Mouse (Mus musculus) left cerebral cortex, adult 11 months (tissue): ENCODE data around the gene Nlk.
"Not testable (repeated sequence)": the region's sequence is repeated elsewhere in the genome, so short reads cannot be mapped to it uniquely, and the experiment has no call there.

Source experiments
- DNase-seq: peaks from one replicate; pipeline ENCODE4 v3.0.0; 2022; ENCODE audit warnings: low spot score

Nlk gene

DNA sequence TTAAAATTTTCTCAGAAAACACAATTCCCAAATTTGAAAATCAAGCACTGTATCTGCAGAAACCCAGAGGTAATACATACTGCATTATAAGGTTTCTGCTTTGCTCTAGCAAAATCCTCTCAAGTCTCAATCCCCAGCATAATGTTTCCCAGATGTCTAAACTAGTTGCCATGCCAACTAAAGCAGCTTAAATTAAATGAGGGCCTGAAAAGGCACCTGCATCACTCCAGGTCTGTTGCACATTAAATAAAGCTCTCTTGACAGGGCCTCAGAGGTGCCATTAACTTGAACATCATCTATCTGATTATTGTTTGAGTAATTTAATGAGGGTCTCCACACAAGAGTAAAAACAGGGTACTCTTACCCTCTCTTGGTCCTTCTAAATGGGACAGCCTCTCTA lies 100.4 kb downstream of the Nlk start:
- no peak for DNase-seq

DNA sequence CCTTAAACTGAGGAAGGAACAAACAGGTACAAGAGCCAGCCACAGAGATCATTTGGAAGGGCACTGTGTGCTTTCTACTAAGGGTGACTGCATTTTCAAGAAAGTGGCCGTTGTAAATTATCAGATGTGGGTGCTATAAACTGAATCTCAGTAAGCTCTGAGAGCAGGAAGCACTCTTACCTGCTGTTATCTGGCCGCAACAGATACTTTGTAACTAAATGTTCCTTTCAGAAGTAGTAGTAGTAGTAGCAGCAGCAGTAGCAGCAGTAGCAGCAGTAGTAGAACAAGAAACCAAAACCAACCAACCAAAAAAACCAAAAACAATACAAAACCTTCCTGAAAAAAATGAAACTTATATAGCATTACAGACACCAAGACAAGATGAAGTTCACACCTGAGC lies 101.4 kb downstream of the Nlk start:
- no peak for DNase-seq

DNA sequence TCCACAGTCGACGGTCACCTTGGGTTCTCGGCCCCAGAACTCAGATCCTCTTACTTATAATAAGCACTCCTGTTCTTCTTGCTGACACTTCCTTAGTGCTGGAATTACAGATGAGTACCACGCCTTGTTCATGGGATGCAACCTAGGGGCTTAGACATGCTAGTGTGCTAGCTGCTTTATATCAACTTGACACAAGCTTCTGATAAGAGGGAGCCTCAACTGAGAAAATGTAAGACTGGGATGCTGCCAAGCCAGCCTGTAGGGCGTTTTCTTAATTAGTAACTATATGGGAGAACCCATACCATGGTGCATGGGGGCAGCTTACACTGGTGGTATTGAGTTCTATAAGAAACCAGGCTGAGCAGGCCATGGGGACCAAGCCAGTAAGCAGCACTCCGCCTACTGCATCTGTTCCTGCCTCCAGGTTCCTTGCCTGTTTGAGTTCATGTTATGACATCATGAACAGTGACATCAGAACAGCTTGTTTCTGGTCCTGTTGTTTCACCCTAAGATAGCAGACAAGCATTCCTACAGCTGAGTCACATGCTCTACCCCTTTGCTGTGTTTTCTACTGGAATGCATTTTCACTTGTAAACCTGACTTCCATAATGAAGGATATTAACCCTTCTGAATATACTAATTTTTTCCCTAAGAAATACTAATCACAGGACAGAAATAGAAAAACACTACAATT lies 102.8 kb downstream of the Nlk start:
- DNase-seq: no peak

DNA sequence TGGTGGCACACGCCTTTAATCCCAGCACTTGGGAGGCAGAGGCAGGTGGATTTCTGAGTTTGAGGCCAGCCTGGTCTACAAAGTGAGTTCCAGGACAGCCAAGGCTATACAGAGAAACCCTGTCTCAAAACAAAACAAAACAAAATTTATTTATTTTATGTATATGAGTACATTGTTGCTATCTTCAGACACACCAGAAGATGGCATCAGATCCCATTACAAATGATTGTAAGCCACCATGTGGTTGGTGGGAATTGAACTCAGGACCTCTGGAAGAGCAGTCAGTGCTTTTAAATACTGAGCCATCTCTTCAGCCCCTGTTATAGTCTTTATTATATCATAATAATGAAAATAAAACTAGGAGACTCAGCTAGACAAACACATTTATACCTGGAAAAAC lies 109.5 kb downstream of the Nlk start:
- DNase-seq: not testable (repeated sequence)

DNA sequence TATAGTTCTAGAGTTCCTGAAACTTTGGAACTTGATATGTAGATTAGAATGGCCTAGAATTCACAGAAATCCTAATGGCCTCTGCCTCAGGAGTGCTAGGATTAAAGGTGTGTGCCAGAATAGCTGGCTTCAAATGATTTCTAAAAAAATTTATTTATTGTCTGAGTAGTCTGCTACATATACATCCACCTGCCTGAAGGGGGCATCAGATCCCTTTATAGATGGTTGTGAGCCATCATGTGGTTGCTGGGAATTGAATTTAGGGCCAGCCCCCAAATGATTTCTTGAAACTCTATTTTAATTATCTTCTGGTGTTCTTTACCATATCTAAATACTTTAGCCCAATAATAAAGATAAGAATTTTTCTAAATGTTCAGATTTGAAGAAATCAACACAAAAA lies 111.1 kb downstream of the Nlk start:
- no peak for DNase-seq

DNA sequence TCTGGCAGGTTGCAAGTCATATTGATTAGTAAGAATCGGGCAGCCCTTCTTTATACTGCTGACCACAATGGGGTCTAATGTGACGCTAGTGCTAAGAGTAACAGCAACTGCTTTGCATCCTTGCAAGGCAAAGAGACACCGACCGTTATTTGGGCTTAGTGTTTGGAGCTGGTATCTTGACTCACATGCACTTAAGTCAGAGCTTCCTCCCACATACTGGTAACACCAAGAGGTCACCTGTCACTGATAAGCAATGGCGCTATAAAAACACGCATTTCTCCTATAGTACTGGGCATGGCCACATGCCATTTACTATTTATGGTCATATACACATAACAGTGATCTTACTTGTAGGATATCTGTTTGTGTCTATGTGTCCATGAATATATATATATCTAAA lies 114.3 kb downstream of the Nlk start:
- no peak for DNase-seq

DNA sequence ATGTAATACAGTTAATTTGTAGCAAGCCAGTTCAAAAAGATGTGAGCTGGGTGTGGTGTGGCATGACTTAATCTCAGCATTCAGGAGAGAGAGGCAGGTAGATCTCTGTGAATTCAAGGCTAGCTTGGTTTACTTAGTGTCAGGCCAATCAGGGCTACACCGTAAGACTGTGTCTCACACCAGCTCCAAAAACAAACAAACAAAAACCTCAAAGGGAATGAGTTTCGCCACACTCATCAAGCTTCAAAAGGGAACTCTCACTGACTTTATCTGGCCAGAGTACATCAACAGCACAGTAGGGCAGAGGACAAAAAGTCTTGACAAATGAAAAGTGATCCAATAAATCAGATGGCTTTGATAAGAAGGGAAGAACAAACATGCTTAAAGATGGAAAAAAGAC lies 122.2 kb downstream of the Nlk start:
- DNase-seq: no peak

DNA sequence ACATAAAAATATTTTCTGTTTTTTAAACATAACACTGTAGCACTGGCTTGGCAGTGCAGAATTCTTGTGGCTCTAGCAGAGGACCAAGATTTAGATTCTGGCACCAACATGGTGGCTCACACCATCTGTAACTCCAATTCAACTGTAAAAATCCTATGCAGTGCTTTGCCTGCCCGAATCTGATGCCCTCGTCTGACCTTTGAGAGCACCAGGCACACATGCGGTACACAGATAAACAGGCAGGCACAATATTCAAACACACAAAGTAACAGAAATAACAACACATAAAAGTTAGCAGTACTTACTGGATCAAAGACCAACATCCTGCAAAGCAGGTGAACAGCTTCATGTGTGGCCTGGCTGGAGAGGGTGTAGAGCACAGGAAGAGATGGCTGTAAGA lies 122.6 kb downstream of the Nlk start:
- DNase-seq: no peak

DNA sequence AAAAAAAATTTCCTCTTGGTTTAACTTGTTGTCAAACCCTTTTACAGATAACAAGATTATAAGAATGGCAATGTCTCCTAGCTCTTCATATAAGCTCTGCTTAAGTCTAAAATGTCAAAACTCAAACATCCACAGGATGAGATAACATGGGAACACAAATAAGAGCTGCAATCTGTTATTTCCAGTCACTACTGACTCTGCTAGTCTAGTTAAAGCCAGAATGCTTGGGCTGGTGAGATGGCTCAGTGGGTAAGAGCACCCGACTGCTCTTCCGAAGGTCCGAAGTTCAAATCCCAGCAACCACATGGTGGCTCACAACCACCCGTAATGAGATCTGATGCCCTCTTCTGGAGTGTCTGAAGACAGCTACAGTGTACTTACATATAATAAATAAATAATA lies 123.1 kb downstream of the Nlk start:
- not testable (repeated sequence) for DNase-seq

DNA sequence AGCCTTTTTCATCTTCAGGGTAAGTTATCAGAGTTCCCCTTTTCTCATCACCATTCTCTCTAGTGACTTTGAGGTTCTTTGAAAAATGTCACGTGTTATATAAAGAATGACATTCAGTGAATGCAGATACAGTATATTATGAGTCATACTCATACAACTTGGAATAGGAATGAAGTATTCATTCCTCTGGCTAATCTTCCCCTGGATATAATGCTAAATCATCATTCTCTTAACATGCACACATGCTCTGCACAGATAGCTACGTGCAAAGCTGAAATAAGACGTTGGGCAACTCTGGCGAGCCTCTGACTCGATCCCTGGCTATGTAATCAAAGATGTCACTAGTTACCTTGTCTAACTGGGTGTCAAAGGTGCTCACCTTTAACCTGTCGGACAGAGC lies 125.3 kb downstream of the Nlk start:
- DNase-seq: no peak

DNA sequence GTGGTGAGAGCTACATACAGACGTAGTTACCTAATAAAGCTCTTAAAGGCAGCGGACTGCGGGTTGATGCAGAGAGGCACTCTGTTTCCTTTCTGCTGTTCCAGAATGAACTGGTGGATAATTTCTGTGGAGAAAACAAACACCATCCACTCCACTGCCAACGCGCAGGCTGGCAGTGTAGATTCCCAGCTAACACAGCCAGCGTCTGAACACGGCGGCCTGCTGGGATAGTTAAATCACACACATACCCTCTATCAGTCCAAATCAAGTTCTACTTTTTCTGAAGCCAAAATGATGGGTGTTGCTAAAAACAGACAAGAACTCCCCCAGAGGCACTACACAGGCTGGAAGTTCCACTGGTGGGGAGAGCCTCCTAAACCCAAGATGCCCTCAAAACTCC lies 125.7 kb downstream of the Nlk start:
- no peak for DNase-seq

DNA sequence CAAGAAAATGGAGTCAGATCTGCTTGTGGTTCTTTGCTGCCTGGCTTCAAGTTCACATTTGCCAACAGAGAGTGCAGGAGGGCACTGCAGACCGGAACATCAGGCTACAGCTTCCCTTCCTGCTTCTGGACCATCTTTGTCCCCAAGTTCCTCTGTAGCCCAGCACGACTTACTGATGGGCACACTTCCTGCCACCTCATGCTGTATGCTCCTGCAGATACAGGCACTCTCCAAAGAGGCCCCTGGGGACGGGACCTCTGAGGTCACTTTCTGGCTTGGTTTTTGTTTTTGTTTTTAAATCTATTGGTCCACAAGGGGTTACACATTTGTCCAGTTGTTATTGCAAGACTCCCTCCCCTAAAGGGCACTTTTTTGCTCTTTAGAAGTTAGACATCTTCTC lies 127.4 kb downstream of the Nlk start:
- DNase-seq: no peak

DNA sequence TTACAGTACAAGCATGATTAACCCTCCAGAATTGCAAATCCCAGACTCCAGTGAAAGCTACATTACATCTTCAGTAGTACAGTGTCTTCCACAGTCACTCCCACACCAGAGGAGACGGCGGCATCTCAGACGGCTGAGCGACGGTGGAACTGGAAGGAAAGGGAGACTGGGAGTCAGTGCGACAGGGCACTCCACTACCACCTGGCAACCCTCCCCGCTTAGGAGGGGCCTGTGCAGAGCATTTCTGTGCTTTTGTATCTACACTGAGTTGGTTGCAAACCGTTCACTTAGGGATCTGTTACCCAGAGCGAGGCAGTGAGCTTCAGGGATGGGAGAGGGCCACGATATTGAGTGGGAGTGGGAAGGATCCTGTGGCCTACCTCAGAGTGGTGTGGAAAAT lies 128.3 kb downstream of the Nlk start:
- DNase-seq: no peak

DNA sequence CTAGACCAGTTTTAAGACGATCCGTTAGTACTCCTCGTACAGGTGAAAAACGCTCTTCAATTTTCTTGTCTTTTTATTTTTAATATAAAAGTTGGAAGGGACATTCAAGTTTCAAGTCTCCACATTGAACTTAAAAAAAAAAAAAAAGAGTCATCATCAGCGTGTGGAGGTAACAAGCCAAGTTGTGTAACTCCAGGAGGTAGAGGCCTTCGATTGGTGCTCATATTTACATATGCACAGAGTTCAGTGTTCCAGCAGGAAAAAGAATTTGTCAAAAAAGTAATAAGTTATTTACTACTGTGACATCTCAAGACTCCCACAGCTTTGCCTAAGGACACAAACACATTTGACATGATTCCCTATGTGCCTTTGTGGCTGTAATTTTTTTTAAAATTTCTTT lies 129.6 kb downstream of the Nlk start:
- DNase-seq: no peak

DNA sequence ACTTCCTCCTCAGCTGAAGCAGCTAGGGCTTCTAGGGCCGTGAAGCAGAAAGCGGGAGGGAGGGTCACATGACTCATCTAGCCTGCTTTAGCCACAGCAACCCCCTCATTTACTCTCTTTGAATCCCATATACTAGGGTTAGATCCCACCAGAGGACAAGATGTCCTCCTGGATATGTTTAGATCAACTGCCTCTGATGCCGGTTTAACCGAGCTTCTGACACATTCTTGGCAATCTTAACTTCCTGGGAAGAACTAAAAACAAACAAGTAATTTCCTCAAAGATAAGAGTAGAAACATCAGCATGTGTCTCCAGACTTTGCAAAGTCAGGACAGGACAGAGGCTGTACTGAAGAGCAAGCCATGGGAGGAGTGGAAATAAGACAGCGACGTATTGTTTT lies 130.4 kb downstream of the Nlk start:
- no peak for DNase-seq

DNA sequence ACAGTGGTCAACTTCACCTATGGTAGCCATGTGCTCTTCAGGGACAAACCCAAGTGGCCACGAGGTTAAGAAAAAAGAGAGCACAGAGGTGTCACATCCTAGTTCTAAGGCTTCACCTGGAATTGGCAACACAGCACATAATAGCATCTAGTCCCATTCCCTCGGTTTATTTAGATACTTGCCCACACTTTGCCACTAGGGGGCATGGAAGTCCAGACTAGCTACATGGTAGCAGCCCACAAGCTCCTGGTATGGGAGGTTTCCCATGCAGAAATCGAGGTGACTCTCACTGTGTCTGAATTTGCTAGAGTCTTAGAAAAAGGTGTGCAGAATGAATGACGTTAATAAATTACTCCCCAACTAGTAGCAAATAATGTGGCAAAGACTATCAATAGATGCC lies 136.7 kb downstream of the Nlk start:
- peak; percentile 76 for DNase-seq

DNA sequence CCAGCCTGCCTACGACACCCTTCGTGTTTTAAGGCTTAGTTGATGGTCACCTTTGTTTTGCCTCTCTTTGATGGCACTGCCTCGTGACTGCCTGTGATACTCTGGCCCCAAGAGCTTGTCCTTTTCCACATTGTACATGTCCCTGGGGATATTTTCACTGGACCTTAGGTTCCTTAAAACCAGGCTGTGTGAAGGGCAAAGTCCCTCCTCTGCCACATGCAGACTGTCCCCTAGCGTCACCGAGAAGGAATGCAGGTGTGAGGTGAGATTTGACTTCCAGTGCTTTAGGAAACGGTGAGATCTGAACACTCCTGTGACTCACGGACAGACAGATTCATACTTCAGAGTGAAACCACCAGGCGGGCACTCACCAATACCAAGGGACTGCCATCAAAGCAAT lies 139.9 kb downstream of the Nlk start:
- no peak for DNase-seq

DNA sequence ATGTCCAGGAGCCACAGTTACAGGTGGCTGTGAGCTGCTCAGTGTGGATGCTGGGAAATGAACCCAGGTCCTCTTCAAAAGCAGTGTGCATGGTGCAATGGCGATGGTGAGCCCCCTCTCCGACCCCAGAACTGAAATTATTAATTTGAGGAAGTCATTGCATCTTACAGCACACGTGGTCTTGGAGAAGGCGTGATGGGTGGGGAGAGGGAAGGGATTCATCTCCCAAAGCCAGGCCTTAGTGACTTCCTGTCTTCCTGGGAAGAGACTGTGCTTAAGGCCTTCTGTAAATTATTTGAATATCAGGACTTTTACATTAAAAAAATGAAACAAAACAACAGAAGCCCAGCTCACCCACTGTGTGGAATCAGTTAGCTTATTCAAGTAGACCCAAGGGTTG lies 141.1 kb downstream of the Nlk start:
- DNase-seq: no peak

DNA sequence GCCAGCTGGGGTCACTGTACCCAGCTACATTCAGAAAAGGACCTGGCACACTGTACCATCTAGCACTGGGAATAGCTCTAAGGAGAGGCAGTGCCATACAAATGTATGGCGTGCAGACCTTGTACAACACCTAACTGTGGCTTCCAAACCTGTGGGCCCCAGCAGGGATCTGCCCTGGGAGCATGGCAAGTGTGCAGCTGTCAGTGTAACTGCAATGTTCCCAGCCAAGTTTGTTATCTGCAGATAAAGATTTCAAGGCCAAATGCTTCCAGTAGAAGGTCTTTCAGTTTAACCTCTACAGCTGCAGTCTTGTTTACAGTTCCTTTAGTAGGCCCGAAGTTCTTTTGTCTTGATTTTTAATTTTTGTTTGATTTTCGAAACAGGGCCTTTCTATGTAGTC lies 141.6 kb downstream of the Nlk start:
- no peak for DNase-seq

DNA sequence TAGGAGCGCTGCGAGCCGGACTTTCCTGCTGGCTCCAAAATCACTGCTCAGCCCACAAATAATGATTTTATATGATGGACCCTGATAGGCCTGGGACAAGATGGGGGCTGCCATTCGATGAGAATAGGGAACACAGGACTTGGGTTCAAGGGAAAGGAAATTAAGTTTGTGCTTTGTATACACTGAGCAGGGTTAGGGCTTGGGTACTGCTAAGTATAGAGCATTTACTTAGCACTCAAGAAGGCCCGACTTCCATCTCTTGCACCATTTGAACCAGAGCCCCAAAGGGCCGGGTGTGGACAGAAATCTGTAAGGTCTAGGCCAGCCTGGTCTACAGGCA lies 146.1 kb downstream of the Nlk start:
- no peak for DNase-seq

DNA sequence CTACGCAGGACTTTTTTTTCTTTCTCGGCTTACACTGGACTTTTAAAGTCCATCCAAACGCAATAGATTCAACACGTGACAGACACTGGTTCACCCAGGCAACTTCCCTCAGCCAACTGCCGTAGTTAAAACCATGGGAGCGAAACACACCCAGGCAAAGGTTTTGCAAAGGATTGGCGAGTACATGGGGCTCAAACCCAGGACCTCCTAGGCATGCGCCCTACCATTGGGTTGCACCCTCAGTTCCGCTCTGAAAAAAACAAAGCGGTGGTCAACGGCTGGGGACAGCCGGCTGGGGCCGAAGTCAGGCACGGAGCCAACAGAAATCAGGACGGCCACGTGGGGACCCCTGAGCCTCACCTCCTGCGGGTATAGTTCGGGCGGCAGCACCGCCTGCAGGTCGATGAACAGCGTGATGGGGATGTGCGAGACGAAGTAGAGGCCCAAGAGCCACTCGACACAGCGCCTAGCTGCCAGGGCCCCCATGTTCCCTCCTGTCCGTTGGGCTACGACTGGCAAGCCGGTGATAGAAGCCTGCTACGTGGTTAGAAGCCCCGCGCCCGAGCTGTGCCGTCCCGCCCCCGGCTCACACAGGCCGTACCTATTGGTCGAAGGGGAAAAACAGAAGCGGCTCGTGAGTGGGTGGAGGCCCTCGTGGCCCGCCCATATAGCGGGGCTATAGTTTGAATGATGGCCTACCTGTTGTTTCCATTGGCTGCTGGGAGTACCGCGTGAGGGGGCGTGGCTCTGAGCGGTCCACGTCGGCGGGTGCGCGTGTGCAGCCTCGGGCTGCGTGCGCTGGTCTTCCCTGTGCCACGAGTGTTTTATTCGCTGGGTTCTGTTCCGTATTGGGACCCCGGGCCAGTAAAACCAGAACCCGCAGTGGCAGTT lies 146.8 kb downstream of the Nlk start, which contains the start of gene Tmem97:
Gene Tmem97 (minus strand): TSS at position 610 of the 891 bp plus-strand sequence.
- peak; percentile 95 for DNase-seq

DNA sequence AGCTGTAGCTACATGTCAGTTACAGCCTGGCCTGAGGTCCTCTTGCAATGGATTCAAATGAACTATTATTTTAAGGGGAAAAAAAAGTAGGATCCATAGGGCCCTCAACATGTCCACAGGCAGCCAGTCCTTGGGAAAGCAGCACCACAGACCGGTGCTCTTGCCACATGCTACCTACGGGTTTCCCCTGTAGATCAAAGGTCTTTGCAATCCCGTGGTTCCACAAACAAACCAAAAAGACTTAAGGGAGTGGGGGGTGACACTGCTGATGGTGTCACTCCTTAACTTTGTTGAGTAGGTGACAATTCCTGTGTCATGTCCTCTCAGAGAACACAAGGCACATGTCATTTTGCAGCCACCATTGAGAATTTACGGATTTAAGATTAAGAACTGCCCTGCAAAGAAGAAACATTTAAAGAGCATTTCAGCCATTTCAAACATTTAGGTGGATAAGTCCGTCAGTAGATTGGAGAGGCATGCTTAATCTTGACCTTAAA lies 147.6 kb downstream of the Nlk start:
- no peak for DNase-seq

DNA sequence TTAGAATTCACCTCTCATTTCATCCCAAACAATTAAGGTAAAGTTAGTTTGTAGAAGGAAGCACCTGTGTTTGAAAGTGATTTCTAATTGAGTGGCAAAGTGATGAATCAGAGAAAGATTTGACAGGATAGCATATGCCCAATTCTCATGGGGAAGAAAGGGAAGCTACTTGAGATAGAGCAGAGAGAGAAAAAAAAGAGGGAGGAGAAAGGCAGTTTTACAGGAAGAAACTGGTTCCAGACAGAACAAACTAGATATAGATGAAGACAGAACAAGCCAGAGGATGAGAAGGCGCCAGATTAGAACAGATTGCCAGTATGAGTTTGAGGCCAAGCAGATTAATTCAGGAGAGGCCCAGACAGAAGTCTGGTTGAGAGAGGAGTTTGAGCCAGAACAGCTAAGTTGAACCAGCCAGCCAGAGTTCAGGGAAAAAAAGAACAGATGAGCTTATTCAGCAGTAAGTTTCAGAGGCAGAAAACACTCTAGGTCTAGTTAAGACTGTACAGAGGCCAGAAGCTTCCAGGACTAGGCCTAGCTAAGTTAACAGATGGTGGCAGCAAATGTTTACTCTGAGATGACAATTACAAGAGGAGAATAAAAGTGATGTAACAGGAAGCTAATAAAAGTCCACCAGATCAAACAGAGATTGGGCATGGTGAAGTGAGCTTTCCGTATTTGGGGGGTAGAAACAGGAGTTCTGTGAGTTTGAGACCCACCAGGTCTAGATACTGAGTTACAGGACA lies 149.3 kb downstream of the Nlk start:
- DNase-seq: no peak
